Comparison of ENCODE assay signal across 10 mouse cellular contexts in genomic region chr5:36722415-36722856, GRCm38 (mm10). TPM values are rescaled to one million over a fixed set of nuclear protein-coding genes. Genes with fewer than 3 reads are reported as not detected.
DNase-seq lines count a peak whose midpoint lies in the region; ATAC-seq and TF ChIP-seq lines count a peak whose summit lies in the region.
"Had no signal": no experiment of that assay in that cellular context is flagged by ENCODE, and none has a peak within 500 bp of the region (broad histone marks: within the 10 kb centered on the region; RNA-seq: fewer than 3 reads in every experiment).

No protein-coding gene starts in this region.

- no peak for DNase-seq in heart, postnatal 25 days (ENCODE audit: low spot score)
- DNase-seq in liver, embryonic 13.5 days = peak; percentile 43
- peak; percentile 59 for DNase-seq in thymus, postnatal 0 days (ENCODE audit: low spot score)
- no peak for DNase-seq in layer of hippocampus, postnatal 25 days (ENCODE audit: extremely low spot score in 1 of 2, low spot score in 1 of 2)
- DNase-seq in hindbrain, postnatal 0 days (ENCODE audit: low spot score) = no peak
- DNase-seq in kidney, adult 18-20 months = no peak

- H3K4me1 ChIP-seq in heart, embryonic 14.5 days (ENCODE audit: control insufficient read depth in 2 of 2, insufficient read depth in 2 of 2, low read length in 2 of 2) = peaks cover 30 to 35% of the 10 kb centered on the region in 2 experiments
- peaks cover 6% of the 10 kb centered on the region; the same call in 1 of the 2 replicates for H3K4me1 ChIP-seq in bone marrow, adult 2 months (ENCODE audit: control insufficient read depth, insufficient read depth, low read length)
- H3K4me1 ChIP-seq in liver, embryonic 13.5 days (replicated peaks) = peaks cover 86% of the 10 kb centered on the region
- no peaks in the 10 kb centered on the region for H3K4me1 ChIP-seq in hindbrain, postnatal 0 days (ENCODE audit: insufficient read depth, low read length)

- H3K4me3 ChIP-seq in heart, embryonic 14.5 days (ENCODE audit: control insufficient read depth in 1 of 2, insufficient read depth in 1 of 2, low read depth in 1 of 2, low read length in 2 of 2) = no peak overlapping the region
- H3K4me3 ChIP-seq in bone marrow, adult 2 months (replicated peaks; ENCODE audit: control insufficient read depth, low read depth, low read length) = no peak overlapping the region
- H3K4me3 ChIP-seq in liver, embryonic 13.5 days (replicated peaks) = peak overlapping the region; percentile 20
- no peak overlapping the region for H3K4me3 ChIP-seq in hindbrain, postnatal 0 days (ENCODE audit: low read length)

- intact Hi-C loops in heart, postnatal 25 days (cut with DNase I) = no loop called here

- H3K4me2 ChIP-seq in heart, embryonic 14.5 days (ENCODE audit: low read length) = no peak overlapping the region
- peak overlapping the region; percentile 49 for H3K4me2 ChIP-seq in liver, embryonic 13.5 days
- no peak overlapping the region for H3K4me2 ChIP-seq in hindbrain, postnatal 0 days (ENCODE audit: low read depth, low read length)
- H3K4me2 ChIP-seq: hindbrain, embryonic 14.5 days had no signal

- no peak for TF ChIP-seq CTCF in bone marrow, adult 2 months (IDR thresholded peaks at IDR 0.05; ENCODE audit: control insufficient read depth, insufficient read depth, low read length)
- TF ChIP-seq CTCF in hindbrain, postnatal 0 days (IDR thresholded peaks at IDR 0.05; ENCODE audit: low read depth) = no peak

- TF ChIP-seq POLR2A in bone marrow, adult 2 months (IDR thresholded peaks at IDR 0.05; ENCODE audit: borderline replicate concordance, control insufficient read depth, low read depth, low read length) = no peak

- H3K9ac ChIP-seq in heart, embryonic 14.5 days (ENCODE audit: low read length) = no peak overlapping the region
- peak overlapping the region; percentile 60 for H3K9ac ChIP-seq in liver, embryonic 13.5 days
- no peak overlapping the region for H3K9ac ChIP-seq in hindbrain, postnatal 0 days (replicated peaks; ENCODE audit: low read length)
- H3K9ac ChIP-seq: hindbrain, embryonic 14.5 days had no signal

- ATAC-seq in heart, embryonic 14.5 days (ENCODE audit: insufficient number of reproducible peaks, insufficient read depth, low FRiP score, low read depth) = no peak
- peak; percentile 30 for ATAC-seq in liver, embryonic 13.5 days (ENCODE audit: low read depth)
- no peak for ATAC-seq in hindbrain, postnatal 0 days
- ATAC-seq: midbrain, embryonic 16.5 days had no signal

- H3K27me3 ChIP-seq in heart, embryonic 14.5 days (ENCODE audit: control insufficient read depth, insufficient read depth, low read length) = no peaks in the 10 kb centered on the region
- H3K27me3 ChIP-seq in liver, embryonic 13.5 days = peaks cover 13% of the 10 kb centered on the region
- H3K27me3 ChIP-seq in hindbrain, postnatal 0 days (ENCODE audit: insufficient read depth, low read length) = no peaks in the 10 kb centered on the region

- 48% methylated on average over 6 of the region's 6 CpGs for WGBS in heart, embryonic 14.5 days
- WGBS in bone marrow, adult 2 months = 17% methylated on average over 6 of the region's 6 CpGs
- WGBS in liver, embryonic 13.5 days (ENCODE audit: insufficient replicate concordance) = 24% methylated on average over 6 of the region's 6 CpGs
- WGBS in hindbrain, postnatal 0 days = 84% methylated on average over 6 of the region's 6 CpGs

- no peaks in the 10 kb centered on the region for H3K36me3 ChIP-seq in heart, embryonic 14.5 days (ENCODE audit: control insufficient read depth, insufficient read depth, low read length)
- H3K36me3 ChIP-seq in liver, embryonic 13.5 days = no peaks in the 10 kb centered on the region
- H3K36me3 ChIP-seq in hindbrain, postnatal 0 days (ENCODE audit: insufficient read depth, low read length) = no peaks in the 10 kb centered on the region

- H3K27ac ChIP-seq in heart, embryonic 14.5 days (replicated peaks in 1 of 2; ENCODE audit: control insufficient read depth in 1 of 2, insufficient read depth in 1 of 2, low read depth in 2 of 2, low read length in 2 of 2) = 0 out of 4 replicates have a peak overlapping the region, but pooled peaks have one; percentile 2 to 35
- peak overlapping the region; percentile 21; the same call in 1 of the 2 replicates for H3K27ac ChIP-seq in bone marrow, adult 2 months (ENCODE audit: control insufficient read depth, insufficient read depth, low read depth, low read length, poor library complexity)
- H3K27ac ChIP-seq in liver, embryonic 13.5 days = peak overlapping the region; percentile 99
- H3K27ac ChIP-seq in hindbrain, postnatal 0 days = no peak overlapping the region
- H3K27ac ChIP-seq: hindbrain, embryonic 14.5 days had no signal

- H3K9me3 ChIP-seq in heart, embryonic 14.5 days (ENCODE audit: control insufficient read depth, low read length) = no peaks in the 10 kb centered on the region
- H3K9me3 ChIP-seq in liver, embryonic 13.5 days (replicated peaks) = no peaks in the 10 kb centered on the region
- H3K9me3 ChIP-seq in hindbrain, postnatal 0 days (ENCODE audit: low read length) = no peaks in the 10 kb centered on the region

RNA-seq across cellular contexts. Expression of gene Bloc1s4, which starts 26.0 kb away (rescaled TPM):
- polyA plus RNA-seq in heart, embryonic 14.5 days (2014; fragmentation: Nextera tagmentation; extraction: Ambion mirVana) = 19.9 and 22.7 TPM in 2 replicates
- 10 to 100 TPM; 12.9 to 13.0 TPM for total RNA-seq in heart, postnatal 25 days (2021)
- polyA plus RNA-seq in bone marrow, adult 2 months (2011; ENCODE audit: insufficient read depth, insufficient read length, low replicate concordance, missing spikeins) = 13.6 and 14.4 TPM in 2 replicates
- polyA plus RNA-seq in liver, embryonic 13.5 days (2015; fragmentation: Nextera tagmentation; extraction: Ambion mirVana) = 15.5 and 16.7 TPM in 2 replicates
- 37.3 and 42.2 TPM in 2 replicates for polyA plus RNA-seq in thymus, postnatal 0 days (2015; fragmentation: Nextera tagmentation; extraction: Ambion mirVana)
- total RNA-seq in layer of hippocampus, postnatal 25 days (2021) = 10 to 100 TPM; 25.2 to 26.1 TPM
- 19.7 and 29.1 TPM in 2 replicates for total RNA-seq in hindbrain, postnatal 0 days (2014; rRNA removed)
- polyA plus RNA-seq in hindbrain, postnatal 0 days (2015; fragmentation: Nextera tagmentation; extraction: Ambion mirVana) = 28.9 and 32.0 TPM in 2 replicates

RNA-seq across cellular contexts. Expression of gene D5Ertd579e, which starts 26.6 kb away (rescaled TPM):
- 33.2 and 38.2 TPM in 2 replicates for polyA plus RNA-seq in heart, embryonic 14.5 days (2014; fragmentation: Nextera tagmentation; extraction: Ambion mirVana)
- total RNA-seq in heart, postnatal 25 days (2021) = 10 to 100 TPM; 79.8 to 91.2 TPM
- polyA plus RNA-seq in bone marrow, adult 2 months (2011; ENCODE audit: insufficient read depth, insufficient read length, low replicate concordance, missing spikeins) = 23.9 and 28.6 TPM in 2 replicates
- 21.9 and 25.3 TPM in 2 replicates for polyA plus RNA-seq in liver, embryonic 13.5 days (2015; fragmentation: Nextera tagmentation; extraction: Ambion mirVana)
- 20.9 and 27.1 TPM in 2 replicates for polyA plus RNA-seq in thymus, postnatal 0 days (2015; fragmentation: Nextera tagmentation; extraction: Ambion mirVana)
- 100 to 1,000 TPM in 1 of 2 experiments, 10 to 100 TPM in 1; 87.8 to 107 TPM for total RNA-seq in layer of hippocampus, postnatal 25 days (2021)
- total RNA-seq in hindbrain, postnatal 0 days (2014; rRNA removed) = 56.2 and 64.6 TPM in 2 replicates
- polyA plus RNA-seq in hindbrain, postnatal 0 days (2015; fragmentation: Nextera tagmentation; extraction: Ambion mirVana) = 31.0 and 32.2 TPM in 2 replicates

Comparison
In these comparisons a context has a peak if more than half of its experiments do, and no peak if none do; other contexts are left out.
1. DNase-seq: peak in liver, embryonic 13.5 days (single experiment) and thymus, postnatal 0 days (single experiment); none in heart, postnatal 25 days (single experiment), layer of hippocampus, postnatal 25 days (0 of 2), hindbrain, postnatal 0 days (single experiment) and kidney, adult 18-20 months (single experiment).